Mouse (Mus musculus) layer of hippocampus, postnatal 14 days (tissue): ENCODE results near the gene Ss18l1. TPM values are rescaled to one million over a fixed set of nuclear protein-coding genes. Genes with fewer than 3 reads are reported as not detected.

ENCODE experiments used
- DNase-seq, 2 experiments: peaks; one replicate each; pipeline ENCODE4 v3.0.0; 2021 to 2022; ENCODE audit warnings: low spot score in 2 of 2, mixed read lengths in 1 of 2
- total RNA-seq, 2 experiments: library from RNA; stranded (reverse); gene quantifications; 2 replicates each; pipeline ENCODE4 v1.2.3; 2021

Gene Ss18l1
- total RNA-seq, 2 experiments from 2014 or later: 37.8 to 39.7 TPM

- DNase-seq: peak; percentile 43 to 61
Measured at GRCm38 (mm10) chr2:180117485-180118194, 75.3 kb downstream of the Ss18l1 start.

DNA sequence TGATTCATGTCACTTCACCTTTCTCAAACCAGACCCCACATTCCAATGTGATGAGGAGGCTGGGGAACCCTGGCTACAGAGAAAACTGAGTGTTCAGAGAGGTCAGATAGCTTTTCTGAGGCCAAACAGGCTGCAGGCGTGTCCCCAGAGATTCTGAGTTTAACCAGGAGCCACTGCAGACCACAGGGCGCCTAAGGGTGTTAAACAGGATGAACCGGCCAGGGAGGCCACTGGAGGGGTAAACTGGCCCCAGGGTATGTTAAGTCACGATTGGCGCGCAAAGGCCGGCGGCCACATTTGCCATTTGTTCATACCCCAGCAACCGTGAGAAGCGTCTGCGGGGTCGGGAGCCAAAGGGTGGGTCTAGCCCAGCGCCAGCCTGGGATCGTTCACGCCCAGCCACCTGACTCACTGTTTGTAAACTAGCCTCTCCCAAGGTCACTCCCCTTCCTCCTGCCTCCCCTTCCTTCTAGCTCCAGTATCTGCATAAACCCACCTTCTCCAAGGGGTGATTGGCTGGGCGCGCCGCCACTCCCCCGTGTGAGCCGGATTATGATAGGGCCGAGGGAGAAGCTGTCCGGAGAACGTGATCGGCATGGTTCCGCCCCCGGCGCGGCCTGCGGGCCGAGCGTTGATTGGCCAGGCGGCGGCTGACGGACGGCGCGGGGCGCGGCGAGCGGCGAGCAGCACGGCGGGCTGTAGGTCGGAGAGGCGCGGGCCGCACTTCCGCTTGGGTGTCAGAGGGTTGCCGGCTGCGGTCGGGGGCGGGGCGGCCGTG, 76.5 kb downstream of the Ss18l1 start, which contains the start of gene Osbpl2:
Osbpl2 (plus strand) TSS at position 646 of the 778 bp plus-strand sequence.
- peak; percentile 99 to 100 for DNase-seq

Other genes starting within 250 kb of the Ss18l1 start
- 10 to 100 TPM; 17.9 to 18.5 TPM for gene Taf4, start 65.9 kb upstream of the Ss18l1 start, total RNA-seq
- 100 to 1,000 TPM; 110 to 112 TPM for gene Lsm14b, start 17.5 kb upstream of the Ss18l1 start, total RNA-seq
- 100 to 1,000 TPM; 189 to 195 TPM for gene Psma7, start 76 bp upstream of the Ss18l1 start, total RNA-seq
- 10 to 100 TPM; 15.7 to 16.3 TPM for gene Mtg2, start 28.1 kb downstream of the Ss18l1 start, total RNA-seq
- 10 to 100 TPM; 24.8 to 33.6 TPM for gene Hrh3, start 62.0 kb downstream of the Ss18l1 start, total RNA-seq
- 10 to 100 TPM; 52.0 to 53.5 TPM for gene Osbpl2, start 76.8 kb downstream of the Ss18l1 start, total RNA-seq
- gene Adrm1, start 129.0 kb downstream of the Ss18l1 start, total RNA-seq: 100 to 1,000 TPM in 1 of 2 experiments, 10 to 100 TPM in 1; 98.4 to 104 TPM
- 10 to 100 TPM in 1 of 2 experiments, 1 to 10 TPM in 1; 7.3 to 10.7 TPM for gene Lama5, start 183.3 kb downstream of the Ss18l1 start, total RNA-seq
- gene Rps21, start 214.9 kb downstream of the Ss18l1 start, total RNA-seq: 100 to 1,000 TPM; 571 to 582 TPM
- gene Cables2, start 231.0 kb downstream of the Ss18l1 start, total RNA-seq: 10 to 100 TPM; 40.2 to 43.6 TPM
- gene Rbbp8nl, start 247.4 kb downstream of the Ss18l1 start, total RNA-seq: not detected